Mouse (Mus musculus) adrenal gland, adult (tissue): Measurements from ENCODE around the gene Afap1l2.

Source experiments
- DNase-seq, 2 experiments: peaks; one replicate each; pipeline ENCODE4 v3.0.0; 2022 to 2023; ENCODE audit warnings: low spot score in 1 of 2; ENCODE audit not compliant: inconsistent age in 2 of 2

Afap1l2 gene

GRCm38 (mm10) chr19:56976962-56977948 is 30.8 kb downstream of the Afap1l2 start:
- DNase-seq: peak; percentile 53 to 74

- no peak for DNase-seq
Observed at GRCm38 (mm10) chr19:56976515-56976914, 31.5 kb downstream of the Afap1l2 start.

GRCm38 (mm10) chr19:56975502-56975901 is 32.5 kb downstream of the Afap1l2 start:
- no peak for DNase-seq

GRCm38 (mm10) chr19:56974159-56974558 is 33.9 kb downstream of the Afap1l2 start:
- peak; percentile 79 for DNase-seq

GRCm38 (mm10) chr19:56972768-56973167 is 35.3 kb downstream of the Afap1l2 start:
- DNase-seq: no peak

- DNase-seq: peak; percentile 45 to 71
Observed at GRCm38 (mm10) chr19:56971347-56971746, 36.7 kb downstream of the Afap1l2 start.

GRCm38 (mm10) chr19:56963876-56964275 is 44.2 kb downstream of the Afap1l2 start:
- no peak for DNase-seq

GRCm38 (mm10) chr19:56959601-56960000 is 48.4 kb downstream of the Afap1l2 start:
- no peak for DNase-seq

GRCm38 (mm10) chr19:56959057-56959456 is 49.0 kb downstream of the Afap1l2 start:
- peak in 1 of 2 experiments; percentile 73 for DNase-seq

- DNase-seq: peak in 1 of 2 experiments; percentile 72
Observed at GRCm38 (mm10) chr19:56958582-56959021, 49.4 kb downstream of the Afap1l2 start.

GRCm38 (mm10) chr19:56958011-56958410 is 50.0 kb downstream of the Afap1l2 start:
- DNase-seq: no peak

- DNase-seq: peak; percentile 48 to 68
Observed at GRCm38 (mm10) chr19:56955568-56956513, 52.2 kb downstream of the Afap1l2 start.

- DNase-seq: no peak
Observed at GRCm38 (mm10) chr19:56954857-56955256, 53.2 kb downstream of the Afap1l2 start.

- DNase-seq: peak in 1 of 2 experiments; percentile 68
Observed at GRCm38 (mm10) chr19:56953856-56954255, 54.2 kb downstream of the Afap1l2 start.

GRCm38 (mm10) chr19:56950818-56951217 is 57.2 kb downstream of the Afap1l2 start:
- no peak for DNase-seq

GRCm38 (mm10) chr19:56949868-56950267 is 58.2 kb downstream of the Afap1l2 start:
- DNase-seq: no peak

- no peak for DNase-seq
Observed at GRCm38 (mm10) chr19:56947971-56948610, 59.9 kb downstream of the Afap1l2 start.

GRCm38 (mm10) chr19:56946727-56947126 is 61.3 kb downstream of the Afap1l2 start:
- no peak for DNase-seq

- DNase-seq: no peak
Observed at GRCm38 (mm10) chr19:56946277-56946676, 61.8 kb downstream of the Afap1l2 start.

- DNase-seq: no peak
Observed at GRCm38 (mm10) chr19:56945621-56946020, 62.4 kb downstream of the Afap1l2 start.

GRCm38 (mm10) chr19:56944826-56945225 is 63.2 kb downstream of the Afap1l2 start:
- no peak for DNase-seq
